Comparison of ENCODE assay signal across 10 mouse cellular contexts in genomic region chr5:44711211-44711610, GRCm38 (mm10).
DNase-seq lines count a peak whose midpoint lies in the region; TF ChIP-seq lines count a peak whose summit lies in the region.
"Had no signal": no experiment of that assay in that cellular context is flagged by ENCODE, and none has a peak within 500 bp of the region (broad histone marks: within the 10 kb centered on the region; RNA-seq: fewer than 3 reads in every experiment).

No protein-coding gene starts in this region.

- H3K4me1 ChIP-seq in kidney, adult 2 months (ENCODE audit: control insufficient read depth, insufficient read depth, low read length), result no peaks in the 10 kb centered on the region

- no peaks in the 10 kb centered on the region for H3K27me3 ChIP-seq in kidney, adult 2 months (replicated peaks; ENCODE audit: control insufficient read depth, insufficient read depth, low read length)
- H3K27me3 ChIP-seq: forebrain, embryonic 13.5 days had no signal

- peak; percentile 40 for DNase-seq in adrenal gland, adult 2 months
- DNase-seq in adrenal gland, adult 18-20 months (ENCODE audit: low spot score in 2 of 2), result no peak
- DNase-seq in kidney, adult 2 months, result peak; percentile 64
- DNase-seq in kidney, adult 18-20 months, result no peak
- DNase-seq in heart, postnatal 14 days, result peak; percentile 27 to 52
- DNase-seq in lung, postnatal 25 days (ENCODE audit: low spot score), result peak; percentile 64
- no peak for DNase-seq in left cerebral cortex, postnatal 36 days (ENCODE audit: low spot score in 2 of 2)
- DNase-seq in thymus, postnatal 10 days (ENCODE audit: low spot score in 2 of 2), result no peak
- DNase-seq: embryo, embryonic 11 days had no signal

- H3K4me3 ChIP-seq in kidney, adult 2 months (ENCODE audit: insufficient read depth, low read depth, low read length), result no peak overlapping the region
- H3K4me3 ChIP-seq: forebrain, embryonic 13.5 days had no signal

- no peaks in the 10 kb centered on the region for H3K36me3 ChIP-seq in kidney, adult 2 months (ENCODE audit: control insufficient read depth, insufficient read depth, low read length)

- TF ChIP-seq POLR2A in kidney, adult 2 months (IDR thresholded peaks at IDR 0.05; ENCODE audit: low read depth, low read length), result no peak

- H3K27ac ChIP-seq in kidney, adult 2 months (ENCODE audit: insufficient read depth, low read depth, low read length), result peak overlapping the region; percentile 60; the same call in 1 of the 2 replicates
- H3K27ac ChIP-seq: forebrain, embryonic 13.5 days had no signal

- TF ChIP-seq CTCF in kidney, adult 2 months (conservative IDR thresholded peaks at IDR 0.05; ENCODE audit: insufficient read depth, insufficient read length, low read depth, low read length), result no peak

- intact Hi-C loops in heart, postnatal 14 days (cut with DNase I), result loop anchor here (5.0 to 10.0 kb wide), 3 partner anchors 56 to 114 kb away; partner anchors contain the start of gene Ldb2
- intact Hi-C loops in left cerebral cortex, postnatal 36 days (cut with DNase I), result no loop called here

- WGBS in kidney, adult 2 months, result 45% methylated on average over 5 of the region's 5 CpGs

Comparison
In these comparisons a context has a peak if more than half of its experiments do, and no peak if none do; other contexts are left out.
1. DNase-seq: peak in adrenal gland, adult 2 months (single experiment), kidney, adult 2 months (single experiment), heart, postnatal 14 days (2 of 2) and lung, postnatal 25 days (single experiment); none in adrenal gland, adult 18-20 months (0 of 2), kidney, adult 18-20 months (single experiment), left cerebral cortex, postnatal 36 days (0 of 2) and thymus, postnatal 10 days (0 of 2).